ENCODE assay signal across 24 mouse cellular contexts in the genomic region with DNA sequence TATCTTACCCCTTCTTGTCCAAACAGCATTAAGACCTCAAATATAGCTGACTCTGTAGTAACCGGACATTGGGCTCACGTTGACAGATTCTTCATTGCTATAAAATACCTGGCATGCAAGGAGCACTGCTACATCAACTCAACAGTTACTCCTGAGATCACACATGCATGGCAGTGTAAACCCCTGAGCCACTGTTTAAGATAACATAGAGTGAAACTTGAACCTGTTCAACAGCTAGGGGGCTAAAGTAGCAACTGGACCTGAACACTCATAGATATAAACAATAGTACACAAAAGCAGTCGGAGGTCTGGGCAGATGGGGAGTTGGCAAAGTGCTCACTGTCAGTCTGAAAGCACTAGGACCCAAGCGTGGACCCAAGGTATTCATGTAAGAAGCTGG.
"Had no signal": no experiment of that assay in that cellular context is flagged by ENCODE, and none has a peak within 500 bp of the region (broad histone marks: within the 10 kb centered on the region; RNA-seq: fewer than 3 reads in every experiment).

No protein-coding gene starts in this region.

- H3K9ac ChIP-seq: forebrain, embryonic 15.5 days; forebrain, postnatal 0 days; heart, embryonic 13.5 days; heart, embryonic 15.5 days; hindbrain, embryonic 13.5 days; hindbrain, embryonic 15.5 days; limb, embryonic 13.5 days; limb, embryonic 15.5 days; liver, embryonic 12.5 days had no signal

- H3K27me3 ChIP-seq: forebrain, embryonic 15.5 days; heart, embryonic 13.5 days; heart, embryonic 15.5 days; hindbrain, embryonic 13.5 days; hindbrain, embryonic 15.5 days; limb, embryonic 13.5 days; limb, embryonic 15.5 days; liver, embryonic 12.5 days had no signal

- H3K9me3 ChIP-seq: forebrain, embryonic 15.5 days; heart, embryonic 13.5 days; heart, embryonic 15.5 days; hindbrain, embryonic 13.5 days; hindbrain, embryonic 15.5 days; limb, embryonic 13.5 days; limb, embryonic 15.5 days; liver, embryonic 12.5 days had no signal

- H3K4me1 ChIP-seq: forebrain, embryonic 15.5 days; heart, embryonic 15.5 days; hindbrain, embryonic 13.5 days; hindbrain, embryonic 15.5 days; limb, embryonic 15.5 days; liver, embryonic 12.5 days had no signal

- DNase-seq: forebrain, postnatal 0 days; gastrocnemius, postnatal 14 days; gastrocnemius, postnatal 36 days; heart, adult 11 months; heart, adult 2 months; heart, postnatal 14 days; heart, postnatal 36 days; kidney, adult 11 months; kidney, adult 8-10 months; kidney, postnatal 14 days; layer of hippocampus, adult 9-11 months; layer of hippocampus, postnatal 36 days; left cerebral cortex, postnatal 4 days had no signal

- H3K27ac ChIP-seq: forebrain, embryonic 15.5 days; heart, adult 2 months; heart, embryonic 13.5 days; heart, embryonic 15.5 days; hindbrain, embryonic 13.5 days; hindbrain, embryonic 15.5 days; hindbrain, postnatal 0 days; limb, embryonic 13.5 days; limb, embryonic 15.5 days; liver, embryonic 12.5 days had no signal

- ATAC-seq: forebrain, embryonic 15.5 days; forebrain, postnatal 0 days; hindbrain, postnatal 0 days; intestine, embryonic 16.5 days; liver, embryonic 12.5 days had no signal

- H3K4me3 ChIP-seq: forebrain, embryonic 15.5 days; heart, adult 2 months; heart, embryonic 13.5 days; heart, embryonic 15.5 days; hindbrain, embryonic 13.5 days; hindbrain, embryonic 15.5 days; limb, embryonic 13.5 days; limb, embryonic 15.5 days; liver, embryonic 12.5 days had no signal

- H3K36me3 ChIP-seq: forebrain, embryonic 15.5 days; heart, embryonic 13.5 days; heart, embryonic 15.5 days; hindbrain, embryonic 13.5 days; hindbrain, embryonic 15.5 days; limb, embryonic 13.5 days; limb, embryonic 15.5 days; liver, embryonic 12.5 days had no signal

- H3K4me2 ChIP-seq: forebrain, embryonic 15.5 days; heart, embryonic 11.5 days; heart, embryonic 13.5 days; heart, embryonic 15.5 days; hindbrain, embryonic 13.5 days; hindbrain, embryonic 15.5 days; limb, embryonic 13.5 days; limb, embryonic 15.5 days; liver, embryonic 12.5 days had no signal
